Mouse (Mus musculus): ENCODE results near the gene Erich3.

DNA sequence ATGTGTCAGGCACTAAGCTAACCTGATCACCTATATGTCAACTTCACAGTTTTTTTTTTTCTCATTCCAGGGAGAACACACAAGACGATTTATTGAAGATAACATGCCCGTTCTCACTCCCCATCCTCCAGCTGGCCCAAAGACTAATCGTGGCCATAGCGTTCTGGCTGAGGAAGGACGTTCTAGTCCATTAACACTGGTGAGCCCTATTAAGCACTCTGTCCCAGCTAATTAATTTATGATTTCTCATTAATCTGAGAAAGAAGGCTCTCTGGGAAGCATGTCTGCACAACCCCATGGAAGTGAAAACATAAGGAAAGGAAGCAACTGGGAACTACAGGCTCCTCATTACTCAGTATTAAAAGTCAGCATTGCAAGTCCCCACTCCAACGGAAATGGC lies 41.1 kb downstream of the Erich3 start:
- no peak for TF ChIP-seq CTCF (IDR thresholded peaks at IDR 0.05)
- no peak for TF ChIP-seq EP300 (IDR thresholded peaks at IDR 0.05)

All from lung, postnatal 0 days (tissue).